Mouse (Mus musculus): Measurements from ENCODE around the gene Ascl2. TPM values are rescaled to one million over a fixed set of nuclear protein-coding genes. Genes with fewer than 3 reads are reported as not detected.

Ascl2 gene
- polyA plus RNA-seq, 1 experiment: 0.04 TPM

DNA sequence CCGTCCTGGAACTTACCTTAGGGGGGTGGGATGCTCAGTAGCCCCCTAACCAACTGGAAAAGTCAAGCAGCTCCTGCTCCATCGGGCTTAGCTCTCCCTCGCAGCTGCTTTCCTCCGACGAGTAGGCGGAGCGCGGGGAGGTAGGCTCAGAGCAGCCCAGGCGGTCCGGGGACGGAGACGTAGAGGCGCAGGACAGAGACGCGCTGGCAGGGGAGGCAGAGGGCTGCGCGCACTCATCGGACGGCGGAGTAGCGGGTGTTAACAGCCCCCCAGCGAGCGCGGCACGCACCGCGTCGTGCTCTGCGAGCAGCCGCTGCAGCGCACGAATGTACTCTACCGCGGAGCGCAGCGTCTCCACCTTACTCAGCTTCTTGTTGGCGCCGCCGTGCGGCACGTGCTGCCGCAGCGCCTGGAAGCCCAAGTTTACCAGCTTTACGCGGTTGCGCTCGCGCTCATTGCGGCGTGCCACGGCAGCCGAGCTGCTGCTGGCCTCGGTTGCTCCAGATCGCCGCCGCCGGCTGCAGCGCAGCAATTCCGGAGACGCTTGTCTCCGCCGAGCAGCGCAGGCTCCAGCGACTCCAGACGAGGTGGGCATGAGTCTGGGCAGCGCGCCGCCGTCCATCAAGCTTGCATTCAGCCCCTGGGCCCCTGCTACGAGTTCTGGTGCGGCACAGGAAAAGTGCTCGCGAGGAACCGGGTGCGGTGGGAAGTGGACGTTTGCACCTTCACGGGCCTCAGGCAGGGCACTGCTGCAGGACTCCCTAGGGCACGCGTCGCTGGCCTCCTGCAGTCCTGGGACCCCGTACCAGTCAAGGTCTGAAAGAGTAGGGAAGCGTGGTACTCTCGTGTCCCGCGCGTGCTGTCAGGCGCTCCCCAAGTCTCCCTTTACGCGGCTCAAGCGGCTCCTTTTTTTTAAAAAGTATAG is 918 bp downstream of the Ascl2 start:
- H3K36me3 ChIP-seq (ENCODE audit: control insufficient read depth, insufficient read depth): no peaks in the 10 kb centered on the region

DNA sequence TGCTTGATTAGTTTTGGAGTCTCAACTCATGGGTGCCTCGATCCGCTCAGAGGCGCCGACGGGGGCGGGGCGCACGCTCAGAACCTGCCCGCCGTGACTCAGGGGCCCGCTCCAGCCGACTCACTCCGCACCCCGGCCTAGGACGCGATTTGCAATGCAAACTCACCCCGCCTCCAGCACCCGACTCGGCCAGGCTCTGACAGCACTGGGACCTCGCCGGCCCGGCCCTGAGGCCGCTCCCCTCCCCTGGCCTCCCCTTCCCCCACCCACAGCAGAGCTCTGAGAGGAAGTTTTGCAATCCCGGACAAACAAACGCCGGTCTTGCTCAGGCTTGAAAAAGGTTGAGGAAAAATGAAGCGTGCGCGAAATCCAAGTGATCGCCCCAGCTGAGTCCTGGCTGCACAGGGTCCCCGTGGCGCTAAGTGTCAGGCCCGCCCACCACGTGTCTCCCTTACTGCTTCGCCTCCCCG is 1.6 kb downstream of the Ascl2 start:
- no peak overlapping the region for H3K4me3 ChIP-seq (ENCODE audit: insufficient read depth, poor library complexity, severe bottlenecking)

More for the DNA sequence above, 918 bp downstream of the Ascl2 start:
- TF ChIP-seq FOSL1 (IDR thresholded peaks at IDR 0.05; ENCODE audit: insufficient read depth, low read length, poor library complexity, severe bottlenecking) (no peak), MYOD1 (IDR thresholded peaks at IDR 0.05; ENCODE audit: control insufficient read depth, insufficient read length, low read depth) (no peak), CEBPB (IDR thresholded peaks at IDR 0.05; ENCODE audit: low read depth) (no peak), USF1 (IDR thresholded peaks at IDR 0.05; ENCODE audit: low read depth) (no peak), MYOG (IDR thresholded peaks at IDR 0.05; ENCODE audit: control insufficient read depth, extremely low read depth, insufficient read length) (no peak), CTCF (IDR thresholded peaks at IDR 0.05; ENCODE audit: control insufficient read depth, insufficient read depth, insufficient read length) (no peak), MAX (IDR thresholded peaks at IDR 0.05) (no peak)
- Histone ChIP-seq H3ac (ENCODE audit: control insufficient read depth, insufficient read length, low read depth) (no peak overlapping the region), H3K27me3 (ENCODE audit: control insufficient read depth, insufficient read depth, insufficient read length) (peaks cover 70% of the 10 kb centered on the region), H3K4me3 (ENCODE audit: insufficient read depth, poor library complexity, severe bottlenecking) (no peak overlapping the region), H3K79me2 (ENCODE audit: control insufficient read depth, insufficient read depth) (no peaks in the 10 kb centered on the region), H3K79me3 (ENCODE audit: low read depth) (no peaks in the 10 kb centered on the region)

DNA sequence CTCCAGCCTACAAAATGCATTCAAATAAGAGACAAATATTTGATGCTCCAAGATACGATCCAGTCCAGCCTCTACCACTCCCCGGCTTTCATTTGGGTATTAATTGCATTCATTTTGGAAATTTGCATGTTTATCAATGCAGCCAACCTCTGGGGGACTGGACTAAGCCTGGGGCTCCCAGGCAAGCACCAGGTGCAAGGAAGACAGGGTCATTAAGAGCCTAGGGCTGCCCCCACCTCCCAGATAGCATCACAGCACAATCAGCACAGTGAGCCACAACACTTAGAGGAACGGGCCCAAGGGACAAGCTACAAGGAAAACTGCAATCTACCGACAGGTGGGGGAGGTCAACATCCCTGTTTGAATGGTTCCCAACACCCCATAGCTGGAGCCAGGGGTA is 9.3 kb downstream of the Ascl2 start:
- H3K4me3 ChIP-seq (ENCODE audit: insufficient read depth, poor library complexity, severe bottlenecking): no peak overlapping the region
- H3K27me3 ChIP-seq (ENCODE audit: control insufficient read depth, insufficient read depth, insufficient read length): peaks cover 10% of the 10 kb centered on the region
- TF ChIP-seq CTCF (IDR thresholded peaks at IDR 0.05; ENCODE audit: control insufficient read depth, insufficient read depth, insufficient read length) (no peak), USF1 (IDR thresholded peaks at IDR 0.05; ENCODE audit: low read depth) (no peak), FOSL1 (IDR thresholded peaks at IDR 0.05; ENCODE audit: insufficient read depth, low read length, poor library complexity, severe bottlenecking) (no peak), MYOG (IDR thresholded peaks at IDR 0.05; ENCODE audit: control insufficient read depth, extremely low read depth, insufficient read length) (no peak), CEBPB (IDR thresholded peaks at IDR 0.05; ENCODE audit: low read depth) (no peak), MYOD1 (IDR thresholded peaks at IDR 0.05; ENCODE audit: control insufficient read depth, insufficient read length, low read depth) (no peak), MAX (IDR thresholded peaks at IDR 0.05) (no peak)
- no peaks in the 10 kb centered on the region for H3K36me3 ChIP-seq (ENCODE audit: control insufficient read depth, insufficient read depth)
- no peaks in the 10 kb centered on the region for H3K79me2 ChIP-seq (ENCODE audit: control insufficient read depth, insufficient read depth)
- H3ac ChIP-seq (ENCODE audit: control insufficient read depth, insufficient read length, low read depth): no peak overlapping the region
- H3K79me3 ChIP-seq (ENCODE audit: low read depth): no peaks in the 10 kb centered on the region

More for the DNA sequence above, 1.6 kb downstream of the Ascl2 start:
- Histone ChIP-seq H3K27me3 (ENCODE audit: control insufficient read depth, insufficient read depth, insufficient read length) (peaks cover 68% of the 10 kb centered on the region), H3K79me2 (ENCODE audit: control insufficient read depth, insufficient read depth) (no peaks in the 10 kb centered on the region), H3K36me3 (ENCODE audit: control insufficient read depth, insufficient read depth) (no peaks in the 10 kb centered on the region), H3ac (ENCODE audit: control insufficient read depth, insufficient read length, low read depth) (no peak overlapping the region), H3K79me3 (ENCODE audit: low read depth) (no peaks in the 10 kb centered on the region)
- TF ChIP-seq USF1 (IDR thresholded peaks at IDR 0.05; ENCODE audit: low read depth): no peak
- no peak for TF ChIP-seq CTCF (IDR thresholded peaks at IDR 0.05; ENCODE audit: control insufficient read depth, insufficient read depth, insufficient read length)
- no peak for TF ChIP-seq MAX (IDR thresholded peaks at IDR 0.05)
- no peak for TF ChIP-seq FOSL1 (IDR thresholded peaks at IDR 0.05; ENCODE audit: insufficient read depth, low read length, poor library complexity, severe bottlenecking)
- no peak for TF ChIP-seq CEBPB (IDR thresholded peaks at IDR 0.05; ENCODE audit: low read depth)
- TF ChIP-seq MYOG (IDR thresholded peaks at IDR 0.05; ENCODE audit: control insufficient read depth, extremely low read depth, insufficient read length): no peak
- TF ChIP-seq MYOD1 (IDR thresholded peaks at IDR 0.05; ENCODE audit: control insufficient read depth, insufficient read length, low read depth): no peak

DNA sequence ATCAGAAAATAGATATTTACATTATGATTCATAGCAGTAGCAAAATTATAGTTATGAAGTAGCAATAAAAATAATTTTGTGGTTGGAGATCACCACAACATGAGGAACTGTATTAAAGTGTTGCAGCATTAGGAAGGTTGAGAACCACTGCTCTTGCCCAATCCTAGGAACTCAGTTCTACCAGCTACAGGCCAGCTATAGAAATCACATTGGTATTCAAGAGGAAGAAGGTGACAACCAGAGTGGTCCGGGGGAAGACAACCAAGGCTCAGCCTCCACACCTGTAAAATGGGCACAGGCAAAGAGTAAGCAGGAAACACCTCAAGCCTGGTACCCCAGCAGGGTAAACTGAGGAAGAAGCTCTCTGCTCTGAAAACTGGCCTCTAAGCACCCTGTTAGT is 10.2 kb downstream of the Ascl2 start:
- Histone ChIP-seq H3K4me3 (ENCODE audit: insufficient read depth, poor library complexity, severe bottlenecking) (no peak overlapping the region), H3ac (ENCODE audit: control insufficient read depth, insufficient read length, low read depth) (no peak overlapping the region), H3K36me3 (ENCODE audit: control insufficient read depth, insufficient read depth) (no peaks in the 10 kb centered on the region), H3K27me3 (ENCODE audit: control insufficient read depth, insufficient read depth, insufficient read length) (peaks cover 5% of the 10 kb centered on the region), H3K79me3 (ENCODE audit: low read depth) (no peaks in the 10 kb centered on the region), H3K79me2 (ENCODE audit: control insufficient read depth, insufficient read depth) (no peaks in the 10 kb centered on the region)
- TF ChIP-seq CEBPB (IDR thresholded peaks at IDR 0.05; ENCODE audit: low read depth): no peak
- TF ChIP-seq FOSL1 (IDR thresholded peaks at IDR 0.05; ENCODE audit: insufficient read depth, low read length, poor library complexity, severe bottlenecking): no peak
- no peak for TF ChIP-seq CTCF (IDR thresholded peaks at IDR 0.05; ENCODE audit: control insufficient read depth, insufficient read depth, insufficient read length)
- TF ChIP-seq MYOG (IDR thresholded peaks at IDR 0.05; ENCODE audit: control insufficient read depth, extremely low read depth, insufficient read length): no peak
- TF ChIP-seq MAX (IDR thresholded peaks at IDR 0.05): no peak
- TF ChIP-seq MYOD1 (IDR thresholded peaks at IDR 0.05; ENCODE audit: control insufficient read depth, insufficient read length, low read depth): no peak
- no peak for TF ChIP-seq USF1 (IDR thresholded peaks at IDR 0.05; ENCODE audit: low read depth)

DNA sequence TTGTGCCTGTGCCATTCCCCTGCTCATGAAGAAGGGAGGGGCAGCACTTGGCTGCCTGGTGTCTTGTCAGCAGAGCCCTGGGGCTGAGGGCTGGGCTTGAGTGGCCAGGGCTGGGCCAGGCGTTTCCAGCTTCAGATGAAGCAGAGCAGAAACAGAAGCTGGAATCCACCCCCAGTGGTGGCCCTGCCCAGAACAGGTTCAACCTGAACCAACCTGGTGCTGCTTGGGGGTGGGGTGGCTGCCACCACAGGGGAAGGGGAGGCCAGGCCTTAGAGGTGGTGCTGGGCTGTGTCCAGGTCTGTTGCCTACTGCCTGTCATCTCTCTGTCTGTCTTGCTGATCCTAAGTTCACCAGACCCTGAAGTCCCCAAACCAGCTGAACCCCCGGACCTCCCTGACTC is 13.0 kb downstream of the Ascl2 start:
- H3ac ChIP-seq (ENCODE audit: control insufficient read depth, insufficient read length, low read depth): no peak overlapping the region
- H3K79me3 ChIP-seq (ENCODE audit: low read depth): no peaks in the 10 kb centered on the region
- no peaks in the 10 kb centered on the region for H3K79me2 ChIP-seq (ENCODE audit: control insufficient read depth, insufficient read depth)
- no peak for TF ChIP-seq CTCF (IDR thresholded peaks at IDR 0.05; ENCODE audit: control insufficient read depth, insufficient read depth, insufficient read length)
- TF ChIP-seq MYOG (IDR thresholded peaks at IDR 0.05; ENCODE audit: control insufficient read depth, extremely low read depth, insufficient read length): no peak
- no peak for TF ChIP-seq MYOD1 (IDR thresholded peaks at IDR 0.05; ENCODE audit: control insufficient read depth, insufficient read length, low read depth)
- TF ChIP-seq USF1 (IDR thresholded peaks at IDR 0.05; ENCODE audit: low read depth): no peak
- TF ChIP-seq CEBPB (IDR thresholded peaks at IDR 0.05; ENCODE audit: low read depth): no peak
- no peak for TF ChIP-seq FOSL1 (IDR thresholded peaks at IDR 0.05; ENCODE audit: insufficient read depth, low read length, poor library complexity, severe bottlenecking)
- no peak for TF ChIP-seq MAX (IDR thresholded peaks at IDR 0.05)
- H3K36me3 ChIP-seq (ENCODE audit: control insufficient read depth, insufficient read depth): no peaks in the 10 kb centered on the region
- H3K4me3 ChIP-seq (ENCODE audit: insufficient read depth, poor library complexity, severe bottlenecking): no peak overlapping the region
- peaks cover 2% of the 10 kb centered on the region for H3K27me3 ChIP-seq (ENCODE audit: control insufficient read depth, insufficient read depth, insufficient read length)

Data from C2C12 (cell line).